Mouse (Mus musculus) brain, embryonic 14.5 days (tissue): ENCODE measurements at regions not wholly inside any gene's neighbourhood (a gene's known extent, or its start where the extent isn't known, plus 50 kb on each side); places are given as distances from the start of the nearest gene placed in this dataset.

Source experiments
- CTCF ChIP-seq: fragments of 200-500 bp; IDR thresholded peaks from 2 replicates; pipeline ENCODE4 v1.5.1; 2012; ENCODE audit warnings: inconsistent platforms, mild to moderate bottlenecking, moderate library complexity, borderline replicate concordance; ENCODE audit not compliant: insufficient read depth, insufficient read length; ENCODE audit errors: extremely low read depth
- POLR2A ChIP-seq: fragments of 200-500 bp; IDR thresholded peaks from 2 replicates; pipeline ENCODE4 v1.6.1; 2012; ENCODE audit warnings: mild to moderate bottlenecking, inconsistent platforms, borderline replicate concordance; ENCODE audit not compliant: poor library complexity, insufficient read depth, insufficient read length, severe bottlenecking; ENCODE audit errors: extremely low read depth

- TF ChIP-seq CTCF = no peak
- TF ChIP-seq POLR2A = no peak
These were observed 1139.0 kb upstream of the Slc39a10 start for GRCm38 (mm10) chr1:48031631-48032030.
